Mouse (Mus musculus) monocyte, adult 5-6 weeks (primary cell): ENCODE measurements around the gene Pla2g2e. TPM values are rescaled to one million over a fixed set of nuclear protein-coding genes. Genes with fewer than 3 reads are reported as not detected.

Experiments
- total RNA-seq: library from RNA; stranded (forward); fragments of 200-1000, 200-491, 200-594 nt; gene quantifications from 3 replicates; pipeline ENCODE4 v1.2.3, GENCODE M21; 2017

Pla2g2e gene
- total RNA-seq, 1 experiment from 2014 or later, result not detected

Other genes starting within 250 kb of the Pla2g2e start
- not detected in 3 replicates for gene Vwa5b1, start 242.1 kb upstream of the Pla2g2e start, total RNA-seq
- gene Pla2g2c, start 153.2 kb upstream of the Pla2g2e start, total RNA-seq, result not detected in 3 replicates
- gene Ubxn10, start 140.8 kb upstream of the Pla2g2e start, total RNA-seq, result not detected in 3 replicates
- gene Pla2g2f, start 120.3 kb upstream of the Pla2g2e start, total RNA-seq, result not detected in 3 replicates
- not detected in 3 replicates for gene Pla2g2d, start 102.2 kb upstream of the Pla2g2e start, total RNA-seq
- gene Pla2g5, start 14.5 kb upstream of the Pla2g2e start, total RNA-seq, result not detected in 3 replicates
- not detected in 3 replicates for gene Gm13030, start 4.0 kb upstream of the Pla2g2e start, total RNA-seq
- 9.8 to 13.1 TPM (median 11.9 TPM) in 3 replicates for gene Otud3, start 36.0 kb downstream of the Pla2g2e start, total RNA-seq
- not detected in 3 replicates for gene Rnf186, start 89.2 kb downstream of the Pla2g2e start, total RNA-seq
- 16.7 to 26.4 TPM (median 19.0 TPM) in 3 replicates for gene Tmco4, start 94.9 kb downstream of the Pla2g2e start, total RNA-seq
- not detected in 3 replicates for gene Htr6, start 197.6 kb downstream of the Pla2g2e start, total RNA-seq
- gene Nbl1, start 215.1 kb downstream of the Pla2g2e start, total RNA-seq, result 0.32 TPM in 1 of 3 replicates, not detected in the others